Mouse (Mus musculus): ENCODE measurements around the gene 2010003K11Rik.

Gene 2010003K11Rik

GRCm38 (mm10) chr19:4498062-4498933 lies at the start of gene 2010003K11Rik:
Gene 2010003K11Rik, minus strand, starts transcription at chr19:4498583.
- DNase-seq: no peak

- DNase-seq: no peak
Observed at GRCm38 (mm10) chr19:4547801-4548200, 49.4 kb upstream of the 2010003K11Rik start.

GRCm38 (mm10) chr19:4545841-4546240 lies 47.5 kb upstream of the 2010003K11Rik start:
- DNase-seq: no peak

GRCm38 (mm10) chr19:4545091-4545490 lies 46.7 kb upstream of the 2010003K11Rik start:
- DNase-seq: no peak

GRCm38 (mm10) chr19:4542081-4542480 lies 43.7 kb upstream of the 2010003K11Rik start:
- DNase-seq: no peak

- no peak for DNase-seq
Observed at GRCm38 (mm10) chr19:4540992-4541391, 42.6 kb upstream of the 2010003K11Rik start.

GRCm38 (mm10) chr19:4540263-4540662 lies 41.9 kb upstream of the 2010003K11Rik start:
- no peak for DNase-seq

GRCm38 (mm10) chr19:4536606-4537005 lies 38.2 kb upstream of the 2010003K11Rik start:
- no peak for DNase-seq

- DNase-seq: no peak
Observed at GRCm38 (mm10) chr19:4535922-4536321, 37.5 kb upstream of the 2010003K11Rik start.

GRCm38 (mm10) chr19:4534646-4535045 lies 36.3 kb upstream of the 2010003K11Rik start:
- DNase-seq: no peak

GRCm38 (mm10) chr19:4521426-4522050 lies 23.2 kb upstream of the 2010003K11Rik start:
- no peak for DNase-seq

- no peak for DNase-seq
Observed at GRCm38 (mm10) chr19:4517483-4517882, 19.1 kb upstream of the 2010003K11Rik start.

GRCm38 (mm10) chr19:4516288-4516687 lies 17.9 kb upstream of the 2010003K11Rik start:
- no peak for DNase-seq

- DNase-seq: no peak
Observed at GRCm38 (mm10) chr19:4515746-4516145, 17.4 kb upstream of the 2010003K11Rik start.

- DNase-seq: no peak
Observed at GRCm38 (mm10) chr19:4513236-4513858, 15.0 kb upstream of the 2010003K11Rik start.

- no peak for DNase-seq
Observed at GRCm38 (mm10) chr19:4511116-4511841, 12.9 kb upstream of the 2010003K11Rik start.

- DNase-seq: peak; percentile 97 to 98
Observed at GRCm38 (mm10) chr19:4509986-4510963, 11.9 kb upstream of the 2010003K11Rik start, which contains the start of gene Pcx. Gene Pcx, plus strand, starts transcription at chr19:4510472.

GRCm38 (mm10) chr19:4507746-4508145 lies 9.4 kb upstream of the 2010003K11Rik start:
- no peak for DNase-seq

- no peak for DNase-seq
Observed at GRCm38 (mm10) chr19:4504830-4505229, 6.4 kb upstream of the 2010003K11Rik start.

- no peak for DNase-seq
Observed at GRCm38 (mm10) chr19:4502701-4503100, 4.3 kb upstream of the 2010003K11Rik start.

- peak in 1 of 2 experiments; percentile 22 for DNase-seq
Observed at GRCm38 (mm10) chr19:4497263-4497973, 965 bp downstream of the 2010003K11Rik start.

Measured in thymus, adult 18-20 months (tissue).